Mouse (Mus musculus): ENCODE measurements at regions not wholly inside any gene's neighbourhood (a gene's known extent, or its start where the extent isn't known, plus 50 kb on each side); places are given as distances from the start of the nearest gene placed in this dataset.

- Histone ChIP-seq H3K9me3 (ENCODE audit: control insufficient read depth, low read length) (no peaks in the 10 kb centered on the region), H3K4me3 (replicated peaks; ENCODE audit: low read length) (no peak overlapping the region), H3K36me3 (ENCODE audit: control insufficient read depth, insufficient read depth, low read length) (no peaks in the 10 kb centered on the region), H3K4me2 (replicated peaks; ENCODE audit: low read depth, low read length, severe bottlenecking) (no peak overlapping the region), H3K27ac (replicated peaks; ENCODE audit: low read depth, low read length) (no peak overlapping the region), H3K9ac (ENCODE audit: low read depth, low read length, severe bottlenecking) (no peak overlapping the region), H3K27me3 (ENCODE audit: control insufficient read depth, insufficient read depth, low read length) (no peaks in the 10 kb centered on the region), H3K4me1 (ENCODE audit: control insufficient read depth, insufficient read depth, low read length) (no peaks in the 10 kb centered on the region)
- TF ChIP-seq POLR2A (IDR thresholded peaks at IDR 0.05; ENCODE audit: borderline replicate concordance, extremely low read depth, insufficient read depth, insufficient read length), result no peak
- 59% methylated on average over 1 of the region's 1 CpGs for WGBS
- DNase-seq (ENCODE audit: low spot score) (no peak), ATAC-seq (ENCODE audit: low FRiP score, low read depth) (no peak)
Observed at GRCm38 (mm10) chr3:148448465-148448864, 541.9 kb downstream of the Adgrl2 start.

GRCm38 (mm10) chr3:148446845-148447244 is 543.5 kb downstream of the Adgrl2 start:
- H3K4me1 ChIP-seq (ENCODE audit: control insufficient read depth, insufficient read depth, low read length), result no peaks in the 10 kb centered on the region

GRCm38 (mm10) chr3:148443012-148443411 is 547.3 kb downstream of the Adgrl2 start:
- Histone ChIP-seq H3K4me1 (ENCODE audit: control insufficient read depth, insufficient read depth, low read length) (no peaks in the 10 kb centered on the region), H3K27me3 (ENCODE audit: control insufficient read depth, insufficient read depth, low read length) (no peaks in the 10 kb centered on the region), H3K36me3 (ENCODE audit: control insufficient read depth, insufficient read depth, low read length) (no peaks in the 10 kb centered on the region), H3K4me3 (replicated peaks; ENCODE audit: low read length) (no peak overlapping the region), H3K9ac (ENCODE audit: low read depth, low read length, severe bottlenecking) (no peak overlapping the region), H3K27ac (replicated peaks; ENCODE audit: low read depth, low read length) (no peak overlapping the region), H3K4me2 (replicated peaks; ENCODE audit: low read depth, low read length, severe bottlenecking) (no peak overlapping the region), H3K9me3 (ENCODE audit: control insufficient read depth, low read length) (no peaks in the 10 kb centered on the region)
- ATAC-seq (ENCODE audit: low FRiP score, low read depth) (no peak), DNase-seq (ENCODE audit: low spot score) (no peak)
- no peak for TF ChIP-seq POLR2A (IDR thresholded peaks at IDR 0.05; ENCODE audit: borderline replicate concordance, extremely low read depth, insufficient read depth, insufficient read length)
- 63% methylated on average over 3 of the region's 3 CpGs for WGBS

More at GRCm38 (mm10) chr3:148446845-148447244, 543.5 kb downstream of the Adgrl2 start:
- Histone ChIP-seq H3K27me3 (ENCODE audit: control insufficient read depth, insufficient read depth, low read length) (no peaks in the 10 kb centered on the region), H3K4me2 (replicated peaks; ENCODE audit: low read depth, low read length, severe bottlenecking) (no peak overlapping the region), H3K36me3 (ENCODE audit: control insufficient read depth, insufficient read depth, low read length) (no peaks in the 10 kb centered on the region), H3K9ac (ENCODE audit: low read depth, low read length, severe bottlenecking) (no peak overlapping the region), H3K9me3 (ENCODE audit: control insufficient read depth, low read length) (no peaks in the 10 kb centered on the region), H3K27ac (replicated peaks; ENCODE audit: low read depth, low read length) (no peak overlapping the region), H3K4me3 (replicated peaks; ENCODE audit: low read length) (no peak overlapping the region)
- DNase-seq (ENCODE audit: low spot score), result no peak
- ATAC-seq (ENCODE audit: low FRiP score, low read depth), result no peak
- no peak for TF ChIP-seq POLR2A (IDR thresholded peaks at IDR 0.05; ENCODE audit: borderline replicate concordance, extremely low read depth, insufficient read depth, insufficient read length)
- 58% methylated on average over 1 of the region's 1 CpGs for WGBS

GRCm38 (mm10) chr3:148434033-148434432 is 556.3 kb downstream of the Adgrl2 start:
- WGBS, result 74% methylated on average over 4 of the region's 4 CpGs
- H3K27me3 ChIP-seq (ENCODE audit: control insufficient read depth, insufficient read depth, low read length), result no peaks in the 10 kb centered on the region
- no peak overlapping the region for H3K27ac ChIP-seq (replicated peaks; ENCODE audit: low read depth, low read length)
- H3K4me2 ChIP-seq (replicated peaks; ENCODE audit: low read depth, low read length, severe bottlenecking), result no peak overlapping the region
- no peak for TF ChIP-seq POLR2A (IDR thresholded peaks at IDR 0.05; ENCODE audit: borderline replicate concordance, extremely low read depth, insufficient read depth, insufficient read length)
- no peaks in the 10 kb centered on the region for H3K4me1 ChIP-seq (ENCODE audit: control insufficient read depth, insufficient read depth, low read length)
- no peaks in the 10 kb centered on the region for H3K9me3 ChIP-seq (ENCODE audit: control insufficient read depth, low read length)
- no peak for DNase-seq (ENCODE audit: low spot score)
- H3K9ac ChIP-seq (ENCODE audit: low read depth, low read length, severe bottlenecking), result no peak overlapping the region
- no peaks in the 10 kb centered on the region for H3K36me3 ChIP-seq (ENCODE audit: control insufficient read depth, insufficient read depth, low read length)
- ATAC-seq (ENCODE audit: low FRiP score, low read depth), result no peak
- H3K4me3 ChIP-seq (replicated peaks; ENCODE audit: low read length), result no peak overlapping the region

- ATAC-seq (ENCODE audit: low FRiP score, low read depth) (no peak), DNase-seq (ENCODE audit: low spot score) (peak; percentile 61)
- Histone ChIP-seq H3K9me3 (ENCODE audit: control insufficient read depth, low read length) (no peaks in the 10 kb centered on the region), H3K4me1 (ENCODE audit: control insufficient read depth, insufficient read depth, low read length) (0 out of 2 replicates have a peak, but pooled peaks cover 3% of the 10 kb centered on the region), H3K4me2 (replicated peaks; ENCODE audit: low read depth, low read length, severe bottlenecking) (no peak overlapping the region), H3K9ac (ENCODE audit: low read depth, low read length, severe bottlenecking) (no peak overlapping the region), H3K36me3 (ENCODE audit: control insufficient read depth, insufficient read depth, low read length) (no peaks in the 10 kb centered on the region), H3K4me3 (replicated peaks; ENCODE audit: low read length) (no peak overlapping the region), H3K27ac (replicated peaks; ENCODE audit: low read depth, low read length) (no peak overlapping the region), H3K27me3 (ENCODE audit: control insufficient read depth, insufficient read depth, low read length) (0 out of 2 replicates have a peak, but pooled peaks cover 19% of the 10 kb centered on the region)
- TF ChIP-seq POLR2A (IDR thresholded peaks at IDR 0.05; ENCODE audit: borderline replicate concordance, extremely low read depth, insufficient read depth, insufficient read length), result no peak
- WGBS, result 74% methylated on average over 10 of the region's 10 CpGs
Observed at GRCm38 (mm10) chr3:148429012-148429865, 561.1 kb downstream of the Adgrl2 start.
